Mouse (Mus musculus) C2C12 (cell line): Measurements from ENCODE around the gene Zfp451. TPM values are rescaled to one million over a fixed set of nuclear protein-coding genes. Genes with fewer than 3 reads are reported as not detected.
A peak's percentile ranks its signal among the peaks of the same experiment; 100 is the strongest.

Experiments
- H3K27me3 ChIP-seq: one replicate; pipeline ENCODE4 v1.6.1; 2011; ENCODE audit not compliant: control insufficient read depth, insufficient read depth, insufficient read length
- H3K36me3 ChIP-seq: one replicate; pipeline ENCODE4 v1.6.1; 2011; ENCODE audit not compliant: control insufficient read depth, insufficient read depth
- H3K4me3 ChIP-seq: one replicate; pipeline ENCODE4 v1.5.1; 2011; ENCODE audit warnings: mild to moderate bottlenecking, control low read depth; ENCODE audit not compliant: poor library complexity, insufficient read depth, severe bottlenecking
- H3K79me2 ChIP-seq: one replicate; pipeline ENCODE4 v1.6.1; 2011; ENCODE audit not compliant: control insufficient read depth, insufficient read depth
- H3K79me3 ChIP-seq: one replicate; pipeline ENCODE4 v1.6.1; 2011; ENCODE audit warnings: low read depth, control low read depth
- H3ac ChIP-seq: one replicate; pipeline ENCODE3; 2011; ENCODE audit warnings: low read depth; ENCODE audit not compliant: control insufficient read depth, insufficient read length
- CEBPB ChIP-seq: IDR thresholded peaks from one replicate; pipeline ENCODE4 v1.6.1; 2011; ENCODE audit warnings: low read depth, mild to moderate bottlenecking, control low read depth, moderate library complexity
- CTCF ChIP-seq: IDR thresholded peaks from one replicate; pipeline ENCODE4 v1.5.1; 2011; ENCODE audit not compliant: control insufficient read depth, insufficient read depth, insufficient read length
- FOSL1 ChIP-seq: IDR thresholded peaks from one replicate; pipeline ENCODE4 v1.8.0; 2011; ENCODE audit warnings: mild to moderate bottlenecking, low read length; ENCODE audit not compliant: poor library complexity, insufficient read depth, severe bottlenecking
- MAX ChIP-seq: IDR thresholded peaks from one replicate; pipeline ENCODE4 v1.6.1; 2011; ENCODE audit warnings: mild to moderate bottlenecking, control low read depth
- MYOD1 ChIP-seq: IDR thresholded peaks from one replicate; pipeline ENCODE4 v1.6.1; 2011; ENCODE audit warnings: low read depth; ENCODE audit not compliant: control insufficient read depth, insufficient read length
- MYOG ChIP-seq: IDR thresholded peaks from one replicate; pipeline ENCODE4 v1.6.1; 2011; ENCODE audit not compliant: control insufficient read depth, insufficient read length; ENCODE audit errors: extremely low read depth
- USF1 ChIP-seq: IDR thresholded peaks from one replicate; pipeline ENCODE4 v1.6.1; 2011; ENCODE audit warnings: low read depth, mild to moderate bottlenecking, control low read depth, moderate library complexity
- polyA plus RNA-seq: library from polyadenylated mRNA; unstranded; fragments of >200 nt; fragmentation: generic; extraction: Trizol; gene quantifications from one replicate; pipeline ENCODE4 v1.2.1, GENCODE M21; 2012; ENCODE audit warnings: missing spikeins

Gene Zfp451
- polyA plus RNA-seq, 1 experiment = 5.3 TPM

DNA sequence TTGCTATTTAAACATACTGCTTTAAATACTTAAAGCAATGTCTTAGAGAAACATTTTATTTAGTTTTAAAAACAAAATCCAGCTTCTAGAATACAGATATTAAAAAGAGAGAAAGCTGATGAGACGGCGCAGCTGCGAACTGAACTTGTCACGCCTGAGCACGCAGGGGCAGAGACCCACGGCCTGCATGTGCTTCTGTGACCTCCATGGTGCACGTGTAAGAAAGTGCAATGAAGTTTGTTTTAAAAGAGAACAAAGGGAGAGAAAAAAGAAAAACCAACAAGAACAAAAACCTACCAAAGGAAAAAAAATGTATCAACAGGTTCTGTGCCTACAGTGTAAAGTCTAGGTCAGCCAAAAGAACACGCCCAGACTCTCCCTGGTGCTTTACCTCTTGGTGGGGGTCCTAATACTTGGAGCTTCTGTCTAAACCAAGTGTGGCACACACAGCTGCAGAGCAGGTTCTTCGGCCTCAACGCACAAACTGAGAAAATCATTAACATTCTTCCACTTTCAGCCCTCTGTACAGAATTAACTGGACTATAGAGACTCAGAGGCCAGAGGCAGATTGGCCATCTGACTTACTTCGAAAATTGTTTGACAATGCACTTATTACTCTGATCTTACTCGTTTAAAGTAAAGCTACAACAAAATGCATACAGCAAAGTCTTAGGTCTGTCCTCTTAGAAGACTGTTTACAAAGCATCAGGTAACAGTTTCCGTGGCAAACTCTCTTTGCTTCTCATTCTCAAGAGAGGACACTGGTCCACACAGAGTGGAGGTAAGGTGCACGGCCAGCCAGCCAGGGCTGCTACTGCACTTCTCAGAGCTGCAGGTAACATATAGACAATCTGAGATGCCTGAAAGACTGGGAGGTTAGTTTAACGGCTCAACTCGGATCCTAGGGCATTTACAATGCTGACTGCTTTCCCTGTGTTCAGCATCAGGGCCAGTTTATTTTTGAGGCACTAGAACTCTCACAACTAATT, 47.6 kb downstream of the Zfp451 start:
- Histone ChIP-seq H3K79me3 (no peaks in the 10 kb centered on the region), H3ac (no peak overlapping the region), H3K79me2 (no peaks in the 10 kb centered on the region), H3K27me3 (no peaks in the 10 kb centered on the region), H3K4me3 (no peak overlapping the region), H3K36me3 (peaks cover 34% of the 10 kb centered on the region)
- TF ChIP-seq USF1 (no peak), MYOG (no peak), MAX (no peak), CEBPB (no peak), MYOD1 (no peak), FOSL1 (no peak), CTCF (no peak)

DNA sequence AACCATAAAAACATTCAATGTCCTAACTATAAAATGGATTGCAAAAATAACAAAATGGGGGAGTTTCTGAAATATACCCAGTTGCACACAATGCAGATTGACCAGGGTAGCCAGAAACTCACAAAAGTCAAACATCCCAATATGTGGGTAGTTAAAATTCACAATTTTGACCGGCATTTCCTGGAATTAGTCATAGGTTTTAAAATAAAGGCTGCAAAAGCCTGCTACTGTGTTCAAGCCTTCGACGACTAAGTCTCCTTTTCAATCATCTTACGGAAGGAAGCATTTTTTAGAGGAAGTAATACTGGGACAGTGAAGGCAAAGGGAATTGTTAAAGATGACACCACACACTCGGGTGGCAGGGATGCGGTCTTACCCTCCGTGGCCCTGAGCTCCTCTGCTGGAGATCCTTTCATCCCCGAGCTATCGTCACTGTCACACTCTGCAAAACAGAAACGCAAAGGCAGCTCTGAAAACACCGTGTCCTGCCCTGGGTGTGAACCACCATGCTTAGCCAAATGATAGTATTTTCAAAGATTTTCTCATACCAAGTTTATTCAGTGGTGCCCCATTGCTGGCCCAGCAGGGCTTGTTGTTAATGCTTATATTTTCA, 48.8 kb downstream of the Zfp451 start:
- no peaks in the 10 kb centered on the region for H3K79me3 ChIP-seq
- no peak for TF ChIP-seq USF1
- no peak for TF ChIP-seq CTCF
- no peak for TF ChIP-seq MYOG
- no peak overlapping the region for H3ac ChIP-seq
- H3K27me3 ChIP-seq = no peaks in the 10 kb centered on the region
- H3K36me3 ChIP-seq = peaks cover 38% of the 10 kb centered on the region
- H3K4me3 ChIP-seq = no peak overlapping the region
- H3K79me2 ChIP-seq = no peaks in the 10 kb centered on the region

DNA sequence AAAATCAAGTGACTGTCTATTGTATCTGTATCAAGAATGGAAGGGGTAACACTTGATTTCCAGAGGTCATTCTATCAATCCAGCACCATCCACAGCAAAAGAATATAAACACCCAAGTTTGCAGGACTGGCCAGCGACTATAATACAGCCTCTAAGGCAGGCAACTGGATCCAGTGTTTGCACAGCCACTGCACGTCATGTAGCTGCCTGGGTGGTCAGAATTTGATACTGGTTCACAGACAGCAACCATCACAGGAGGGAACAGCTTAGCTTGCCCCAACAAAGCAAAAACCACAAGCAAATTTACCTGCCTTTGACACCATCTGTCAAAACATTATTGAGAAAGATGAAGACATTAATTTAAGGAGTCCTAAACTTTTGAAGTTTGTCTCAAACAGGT, 50.6 kb downstream of the Zfp451 start:
- Histone ChIP-seq H3K36me3 (peaks cover 34% of the 10 kb centered on the region), H3K79me2 (no peaks in the 10 kb centered on the region), H3K79me3 (no peaks in the 10 kb centered on the region), H3ac (no peak overlapping the region), H3K4me3 (no peak overlapping the region), H3K27me3 (no peaks in the 10 kb centered on the region)
- TF ChIP-seq CEBPB = no peak
- TF ChIP-seq CTCF = no peak
- no peak for TF ChIP-seq MYOD1
- TF ChIP-seq FOSL1 = no peak
- TF ChIP-seq MYOG = no peak
- TF ChIP-seq MAX = no peak
- TF ChIP-seq USF1 = no peak

DNA sequence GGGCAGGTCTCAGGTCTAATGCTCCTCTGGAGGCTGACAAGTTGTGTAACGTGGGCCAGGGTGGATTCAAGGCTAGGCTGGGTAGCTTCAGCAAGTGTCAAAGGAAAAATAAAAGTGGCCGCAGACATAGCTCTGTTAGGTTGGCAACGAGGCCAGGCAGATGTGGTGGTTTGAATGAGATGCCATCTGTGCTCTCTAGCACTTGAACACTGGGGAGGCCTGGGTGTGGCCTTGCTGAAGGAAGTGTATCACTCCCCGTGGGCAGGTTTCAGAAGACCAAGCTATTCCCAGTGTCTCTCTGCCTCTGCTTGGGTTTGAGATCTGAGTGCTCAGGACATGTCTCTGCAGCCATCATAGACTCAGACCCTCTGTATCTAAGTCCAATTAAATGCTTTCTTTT, 55.9 kb downstream of the Zfp451 start:
- Histone ChIP-seq H3ac (no peak overlapping the region), H3K79me3 (peaks cover 35% of the 10 kb centered on the region), H3K4me3 (no peak overlapping the region), H3K27me3 (no peaks in the 10 kb centered on the region), H3K36me3 (peaks cover 48% of the 10 kb centered on the region), H3K79me2 (peaks cover 41% of the 10 kb centered on the region)
- no peak for TF ChIP-seq FOSL1
- TF ChIP-seq MYOG = no peak
- TF ChIP-seq MAX = no peak
- no peak for TF ChIP-seq USF1
- no peak for TF ChIP-seq MYOD1

DNA sequence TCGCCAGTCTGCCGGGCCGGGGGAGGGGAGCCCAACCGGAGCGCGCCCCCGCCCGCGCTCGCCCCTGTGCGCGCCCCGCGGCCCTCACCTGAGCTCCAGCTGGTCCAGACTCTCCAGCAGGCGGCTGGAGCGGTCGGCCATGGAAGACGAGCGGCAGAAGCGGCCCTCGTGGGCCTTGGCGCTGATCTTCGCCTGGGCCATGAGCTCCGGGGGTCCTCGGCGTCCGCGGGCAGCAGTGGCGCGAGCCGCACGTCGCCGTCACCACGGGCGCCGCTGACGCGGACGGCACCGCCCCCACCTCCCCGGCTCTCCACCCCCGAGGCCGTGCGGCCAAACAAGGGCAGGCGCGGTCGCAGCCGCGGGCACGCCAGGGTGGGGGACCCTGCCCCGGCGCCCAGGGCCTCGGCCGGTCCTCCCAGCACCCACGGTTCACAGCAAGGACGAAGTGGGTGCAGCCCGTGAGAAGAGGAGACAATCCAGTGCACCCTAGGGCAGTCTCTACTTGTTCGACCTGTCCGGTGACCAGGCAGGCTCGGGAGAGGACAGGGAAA, 56.8 kb downstream of the Zfp451 start, which contains the start of gene Bag2:
Gene Bag2, minus strand, starts transcription at position 305 of the 551 bp plus-strand sequence.
- H3K79me3 ChIP-seq = peaks cover 37% of the 10 kb centered on the region
- H3K36me3 ChIP-seq = peaks cover 48% of the 10 kb centered on the region
- H3K4me3 ChIP-seq = peak within 1 kb of the TSS; percentile 68
- H3K79me2 ChIP-seq = peaks cover 50% of the 10 kb centered on the region
- H3K27me3 ChIP-seq = no peaks in the 10 kb centered on the region
- TF ChIP-seq FOSL1 = no peak
- TF ChIP-seq USF1 = no peak
- no peak for TF ChIP-seq MYOD1
- no peak for TF ChIP-seq CEBPB
- no peak for TF ChIP-seq MYOG
- TF ChIP-seq CTCF = no peak
- TF ChIP-seq MAX = no peak
- H3ac ChIP-seq = peak within 1 kb of the TSS; percentile 71
